Mouse (Mus musculus): ENCODE data around the gene Vmn2r73. TPM values are rescaled to one million over a fixed set of nuclear protein-coding genes. Genes with fewer than 3 reads are reported as not detected.
"Not testable (repeated sequence)": the region's sequence is repeated elsewhere in the genome, so short reads cannot be mapped to it uniquely, and the experiment has no call there.

Vmn2r73 gene
- total RNA-seq (2014; fragmentation: Nextera tagmentation), result not detected in 2 replicates
- total RNA-seq (2017), result not detected in 2 replicates

DNA sequence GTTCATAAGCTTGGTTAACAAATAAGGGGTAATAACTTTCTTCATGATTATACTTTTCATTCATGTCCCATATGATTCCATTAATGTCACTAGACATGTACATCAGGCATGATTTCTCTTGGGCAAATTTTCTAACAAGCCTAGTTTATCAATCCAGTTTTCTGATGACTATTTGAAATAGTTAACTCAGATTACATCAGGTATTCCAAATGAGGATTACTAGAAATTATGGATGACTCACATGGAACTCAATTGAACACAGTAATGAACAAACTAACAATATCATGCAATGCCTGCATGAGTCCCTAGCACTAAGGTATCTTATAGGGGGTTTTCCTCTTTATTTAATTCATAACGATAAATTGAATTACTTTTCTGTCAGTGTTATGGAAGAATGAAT lies at the start of gene Vmn2r73:
Gene Vmn2r73, minus strand, starts transcription at position 101 of the 400 bp plus-strand sequence.
- ATAC-seq (replicated peaks; ENCODE audit: low FRiP score, low TSS enrichment, poor library complexity, severe bottlenecking), result no peak

DNA sequence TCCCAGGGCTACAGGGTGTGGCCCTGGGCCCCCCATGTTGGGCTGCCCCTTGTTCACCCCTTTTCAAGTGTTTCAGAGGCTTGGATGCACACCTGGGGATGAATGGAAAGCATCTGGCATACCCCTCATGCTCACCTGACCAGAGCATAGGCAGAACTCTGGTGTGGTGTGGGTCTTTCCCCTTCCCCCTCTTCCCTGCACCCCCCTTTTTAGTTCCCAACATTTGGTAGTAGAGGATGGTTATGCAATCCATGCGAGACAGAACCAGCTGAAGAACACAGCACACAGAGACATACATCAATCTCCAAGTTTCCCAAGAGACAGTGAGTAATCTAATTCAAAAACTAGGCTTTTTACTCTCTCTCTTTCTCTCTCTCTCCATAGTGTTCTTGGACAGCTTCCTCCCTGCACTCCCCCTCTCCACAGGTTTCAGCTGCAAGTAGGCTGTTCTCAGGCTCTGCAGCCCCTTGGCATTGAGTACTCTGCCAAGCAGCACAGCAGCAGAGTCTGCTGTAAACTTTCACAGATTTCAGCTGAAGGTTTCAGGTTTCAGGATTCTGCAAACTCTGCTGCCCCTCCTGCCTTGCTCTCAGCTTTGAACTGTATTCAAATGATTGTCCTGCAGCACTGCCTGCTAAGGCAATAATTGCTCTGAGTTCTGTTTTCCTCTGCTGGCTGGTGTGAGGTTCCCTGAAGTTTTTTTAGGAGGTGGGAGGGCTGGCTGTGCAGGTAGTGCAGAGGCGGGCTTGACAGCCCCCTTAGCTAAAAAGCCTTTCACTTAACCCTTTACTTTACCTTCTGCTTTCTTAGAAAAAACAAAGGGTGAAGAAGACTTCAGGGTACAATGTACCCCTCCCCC lies 35.7 kb downstream of the Vmn2r73 start:
- ATAC-seq (replicated peaks; ENCODE audit: low FRiP score, low TSS enrichment, poor library complexity, severe bottlenecking), result no peak

DNA sequence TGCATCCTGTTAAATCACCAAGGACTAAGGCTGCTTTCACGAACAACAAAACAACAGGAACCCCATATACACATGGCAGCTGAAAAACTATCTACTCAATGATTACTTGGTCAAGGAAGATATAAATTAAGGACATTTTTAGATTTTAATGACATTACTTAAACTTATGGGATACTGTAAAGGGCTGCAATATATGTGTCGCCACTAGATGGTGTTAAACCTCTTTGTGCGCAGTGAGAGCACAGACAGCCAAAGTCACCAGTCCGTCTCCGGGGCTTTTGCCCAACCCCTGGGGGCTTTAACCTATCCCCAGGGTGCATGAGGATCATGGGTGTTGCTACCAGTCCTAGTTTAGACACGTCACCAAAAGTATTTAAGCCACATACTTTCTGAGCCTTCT lies 58.0 kb downstream of the Vmn2r73 start:
- ATAC-seq (replicated peaks; ENCODE audit: low FRiP score, low TSS enrichment, poor library complexity, severe bottlenecking), result not testable (repeated sequence)

Other genes with a start within 250 kb of the Vmn2r73 start
- gene Vmn2r72, start 121.2 kb downstream of the Vmn2r73 start, total RNA-seq (2014; fragmentation: Nextera tagmentation), result not detected in 2 replicates
- gene Vmn2r72, start 121.2 kb downstream of the Vmn2r73 start, total RNA-seq (2017), result not detected in 2 replicates
- not detected in 2 replicates for gene Vmn2r74, start 85.4 kb upstream of the Vmn2r73 start, total RNA-seq (2014; fragmentation: Nextera tagmentation)
- not detected in 2 replicates for gene Vmn2r74, start 85.4 kb upstream of the Vmn2r73 start, total RNA-seq (2017)